20 mouse cellular contexts compared by ENCODE assay signal in genomic region chr4:70238862-70239261, GRCm38 (mm10).
A peak's percentile ranks its signal among the peaks of the same experiment; 100 is the strongest.
DNase-seq lines count a peak whose midpoint lies in the region; ATAC-seq and TF ChIP-seq lines count a peak whose summit lies in the region.
"Had no signal": no experiment of that assay in that cellular context is flagged by ENCODE, and none has a peak within 500 bp of the region (broad histone marks: within the 10 kb centered on the region; RNA-seq: fewer than 3 reads in every experiment).

No protein-coding gene starts in this region.

- H3K9ac ChIP-seq in kidney, embryonic 15.5 days, result no peak overlapping the region
- H3K9ac ChIP-seq in kidney, embryonic 16.5 days (replicated peaks; ENCODE audit: low read length), result no peak overlapping the region
- no peak overlapping the region for H3K9ac ChIP-seq in kidney, postnatal 0 days (ENCODE audit: low read depth, low read length)

- peak; percentile 6 for DNase-seq in heart, adult 11 months
- no peak for DNase-seq in heart, adult 8-10 months (ENCODE audit: low spot score)
- no peak for DNase-seq in kidney, postnatal 14 days
- DNase-seq in kidney, adult 9 months, result no peak
- DNase-seq in kidney, postnatal 0 days (ENCODE audit: low spot score), result no peak
- DNase-seq in kidney, adult 18-20 months, result no peak
- DNase-seq: adrenal gland, adult 8-10 months; adrenal gland, postnatal 10 days; adrenal gland, postnatal 14 days; adrenal gland, postnatal 25 days; B cell, adult 2 months; cerebellum, adult 11 months; cerebellum, adult 11-12 months had no signal

- no peak overlapping the region for H3K4me2 ChIP-seq in kidney, embryonic 15.5 days
- H3K4me2 ChIP-seq in kidney, embryonic 16.5 days (replicated peaks; ENCODE audit: low read depth, low read length), result no peak overlapping the region
- H3K4me2 ChIP-seq in kidney, postnatal 0 days (ENCODE audit: low read length), result no peak overlapping the region

- ATAC-seq in kidney, embryonic 15.5 days (replicated peaks; ENCODE audit: low FRiP score), result 0 out of 2 replicates have a peak, but pooled peaks have one; percentile 55
- ATAC-seq in kidney, embryonic 16.5 days (ENCODE audit: low FRiP score, low TSS enrichment), result peak; percentile 77
- ATAC-seq in kidney, postnatal 0 days (replicated peaks; ENCODE audit: low FRiP score, low read depth), result 0 out of 2 replicates have a peak, but pooled peaks have one; percentile 63
- ATAC-seq: activated CD4-positive, CD25-positive, alpha-beta regulatory T cell, adult 4 months; CD4-positive, CD25-positive, alpha-beta regulatory T cell, adult 4 months; Patski had no signal

- H3K27ac ChIP-seq in kidney, embryonic 15.5 days, result no peak overlapping the region
- H3K27ac ChIP-seq in kidney, embryonic 16.5 days (ENCODE audit: low read length), result no peak overlapping the region
- no peak overlapping the region for H3K27ac ChIP-seq in kidney, postnatal 0 days

- H3K4me1 ChIP-seq in kidney, embryonic 15.5 days, result no peaks in the 10 kb centered on the region
- H3K4me1 ChIP-seq in kidney, embryonic 16.5 days (ENCODE audit: insufficient read depth, low read length), result no peaks in the 10 kb centered on the region
- no peaks in the 10 kb centered on the region for H3K4me1 ChIP-seq in kidney, postnatal 0 days (replicated peaks; ENCODE audit: insufficient read depth, low read length)

- H3K9me3 ChIP-seq in kidney, embryonic 15.5 days (replicated peaks), result no peaks in the 10 kb centered on the region
- no peaks in the 10 kb centered on the region for H3K9me3 ChIP-seq in kidney, embryonic 16.5 days (ENCODE audit: low read length)
- H3K9me3 ChIP-seq in kidney, postnatal 0 days (replicated peaks; ENCODE audit: low read length), result no peaks in the 10 kb centered on the region
- H3K9me3 ChIP-seq: G1E had no signal

- no peak overlapping the region for H3K4me3 ChIP-seq in kidney, embryonic 15.5 days (replicated peaks)
- no peak overlapping the region for H3K4me3 ChIP-seq in kidney, embryonic 16.5 days (ENCODE audit: low read length)
- no peak overlapping the region for H3K4me3 ChIP-seq in kidney, postnatal 0 days (replicated peaks; ENCODE audit: low read depth, low read length)

- TF ChIP-seq CTCF in kidney, postnatal 0 days (IDR thresholded peaks at IDR 0.05; ENCODE audit: low read depth), result no peak

- no peaks in the 10 kb centered on the region for H3K27me3 ChIP-seq in kidney, embryonic 15.5 days
- no peaks in the 10 kb centered on the region for H3K27me3 ChIP-seq in kidney, embryonic 16.5 days (ENCODE audit: insufficient read depth, low read length)
- H3K27me3 ChIP-seq in kidney, postnatal 0 days (ENCODE audit: insufficient read depth, low read length), result no peaks in the 10 kb centered on the region
- H3K27me3 ChIP-seq: CH12.LX, Patski had no signal

- peaks cover 90% of the 10 kb centered on the region for H3K36me3 ChIP-seq in kidney, embryonic 15.5 days
- peaks cover 47% of the 10 kb centered on the region for H3K36me3 ChIP-seq in kidney, embryonic 16.5 days (ENCODE audit: insufficient read depth, low read length)
- peaks cover 45% of the 10 kb centered on the region for H3K36me3 ChIP-seq in kidney, postnatal 0 days (ENCODE audit: insufficient read depth, low read length)

- WGBS in kidney, embryonic 15.5 days, result 89% methylated on average over 6 of the region's 6 CpGs
- 82% methylated on average over 6 of the region's 6 CpGs for WGBS in kidney, embryonic 16.5 days
- WGBS in kidney, postnatal 0 days, result 76% methylated on average over 6 of the region's 6 CpGs
